ENCODE assay signal across 8 mouse cellular contexts in the genomic region with DNA sequence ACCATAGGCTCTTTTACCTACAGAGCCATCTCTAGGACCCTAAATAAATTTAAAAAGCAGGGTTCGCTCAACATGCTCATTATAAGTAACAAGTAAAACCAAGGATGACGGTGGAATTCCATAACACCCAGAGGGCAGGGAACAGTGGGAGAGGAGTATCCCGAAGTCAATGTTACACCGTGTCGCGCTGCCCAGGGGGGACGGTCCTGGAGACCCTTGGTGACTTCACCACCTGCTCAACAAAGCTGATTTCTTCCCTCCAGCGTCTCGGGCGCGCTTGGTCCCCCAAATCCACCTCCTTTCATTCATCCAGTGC. TPM values are rescaled to one million over a fixed set of nuclear protein-coding genes. Genes with fewer than 3 reads are reported as not detected.
DNase-seq lines count a peak whose midpoint lies in the region; ATAC-seq and TF ChIP-seq lines count a peak whose summit lies in the region.

No protein-coding gene starts in this region.

- peak overlapping the region; percentile 83 for H3K9ac ChIP-seq in kidney, embryonic 16.5 days (replicated peaks; ENCODE audit: low read length)
- H3K9ac ChIP-seq in embryonic facial prominence, embryonic 13.5 days = peak overlapping the region; percentile 84
- H3K9ac ChIP-seq in intestine, embryonic 14.5 days (ENCODE audit: low read length) = peak overlapping the region; percentile 64
- H3K9ac ChIP-seq in midbrain, postnatal 0 days (replicated peaks; ENCODE audit: low read length, poor library complexity, severe bottlenecking) = peak overlapping the region; percentile 84

- no peak for DNase-seq in kidney, adult 9 months
- DNase-seq in intestine, embryonic 14.5 days (ENCODE audit: low spot score) = peak; percentile 85
- DNase-seq in midbrain, postnatal 0 days (ENCODE audit: low spot score) = no peak
- DNase-seq in gastrocnemius, postnatal 10 days = no peak
- no peak for DNase-seq in spleen, postnatal 4 days (ENCODE audit: low spot score in 2 of 2)
- no peak for DNase-seq in cerebellum, adult 9-10 months

- no peaks in the 10 kb centered on the region for H3K36me3 ChIP-seq in kidney, embryonic 16.5 days (ENCODE audit: insufficient read depth, low read length)
- no peaks in the 10 kb centered on the region for H3K36me3 ChIP-seq in embryonic facial prominence, embryonic 13.5 days
- no peaks in the 10 kb centered on the region for H3K36me3 ChIP-seq in intestine, embryonic 14.5 days (ENCODE audit: control insufficient read depth, insufficient read depth, low read length)
- no peaks in the 10 kb centered on the region for H3K36me3 ChIP-seq in midbrain, postnatal 0 days (ENCODE audit: insufficient read depth, low read length)

- no peaks in the 10 kb centered on the region for H3K9me3 ChIP-seq in kidney, embryonic 16.5 days (ENCODE audit: low read length)
- no peaks in the 10 kb centered on the region for H3K9me3 ChIP-seq in embryonic facial prominence, embryonic 13.5 days
- H3K9me3 ChIP-seq in intestine, embryonic 14.5 days (ENCODE audit: control insufficient read depth, low read length) = no peaks in the 10 kb centered on the region
- H3K9me3 ChIP-seq in midbrain, postnatal 0 days (ENCODE audit: low read length) = no peaks in the 10 kb centered on the region

- no peaks in the 10 kb centered on the region for H3K27me3 ChIP-seq in kidney, embryonic 16.5 days (ENCODE audit: insufficient read depth, low read length)
- no peaks in the 10 kb centered on the region for H3K27me3 ChIP-seq in embryonic facial prominence, embryonic 13.5 days
- H3K27me3 ChIP-seq in intestine, embryonic 14.5 days (replicated peaks; ENCODE audit: control insufficient read depth, insufficient read depth, low read length) = no peaks in the 10 kb centered on the region
- H3K27me3 ChIP-seq in midbrain, postnatal 0 days (ENCODE audit: insufficient read depth, low read length) = no peaks in the 10 kb centered on the region

- no peak for TF ChIP-seq CTCF in midbrain, postnatal 0 days (IDR thresholded peaks at IDR 0.05)

- peak; percentile 58 for ATAC-seq in kidney, embryonic 16.5 days (ENCODE audit: low FRiP score, low TSS enrichment)
- ATAC-seq in embryonic facial prominence, embryonic 13.5 days (ENCODE audit: insufficient number of reproducible peaks, insufficient read depth, low FRiP score, low TSS enrichment, low read depth) = no peak
- peak; percentile 63 for ATAC-seq in intestine, embryonic 14.5 days (replicated peaks; ENCODE audit: low FRiP score, low TSS enrichment, low read depth)
- peak; percentile 41; the same call in 1 of the 2 replicates for ATAC-seq in midbrain, postnatal 0 days (ENCODE audit: low FRiP score)

- peak overlapping the region; percentile 77 for H3K4me2 ChIP-seq in kidney, embryonic 16.5 days (replicated peaks; ENCODE audit: low read depth, low read length)
- H3K4me2 ChIP-seq in embryonic facial prominence, embryonic 13.5 days = peak overlapping the region; percentile 77
- H3K4me2 ChIP-seq in intestine, embryonic 14.5 days (ENCODE audit: low read length) = peak overlapping the region; percentile 47
- peak overlapping the region; percentile 75 for H3K4me2 ChIP-seq in midbrain, postnatal 0 days (ENCODE audit: low read depth, low read length, poor library complexity, severe bottlenecking)

- 2% methylated on average over 11 of the region's 11 CpGs for WGBS in kidney, embryonic 16.5 days
- WGBS in embryonic facial prominence, embryonic 13.5 days = 6% methylated on average over 11 of the region's 11 CpGs
- WGBS in intestine, embryonic 14.5 days = 8% methylated on average over 11 of the region's 11 CpGs
- WGBS in midbrain, postnatal 0 days = 9% methylated on average over 11 of the region's 11 CpGs

- no peak overlapping the region for H3K27ac ChIP-seq in kidney, embryonic 16.5 days (ENCODE audit: low read length)
- peak overlapping the region; percentile 77 for H3K27ac ChIP-seq in embryonic facial prominence, embryonic 13.5 days
- H3K27ac ChIP-seq in intestine, embryonic 14.5 days (ENCODE audit: low read depth) = no peak overlapping the region
- H3K27ac ChIP-seq in midbrain, postnatal 0 days (ENCODE audit: low read depth, low read length) = peak overlapping the region; percentile 90

- peak overlapping the region; percentile 65 for H3K4me3 ChIP-seq in kidney, embryonic 16.5 days (ENCODE audit: low read length)
- peak overlapping the region; percentile 69 for H3K4me3 ChIP-seq in embryonic facial prominence, embryonic 13.5 days
- H3K4me3 ChIP-seq in intestine, embryonic 14.5 days (ENCODE audit: low read depth, low read length) = peak overlapping the region; percentile 53
- peak overlapping the region; percentile 55 for H3K4me3 ChIP-seq in midbrain, postnatal 0 days (ENCODE audit: low read depth, low read length)

- H3K4me1 ChIP-seq in kidney, embryonic 16.5 days (ENCODE audit: insufficient read depth, low read length) = peaks cover 7% of the 10 kb centered on the region; the same call in 1 of the 2 replicates
- 0 out of 2 replicates have a peak, but pooled peaks cover 5% of the 10 kb centered on the region for H3K4me1 ChIP-seq in embryonic facial prominence, embryonic 13.5 days
- H3K4me1 ChIP-seq in intestine, embryonic 14.5 days (replicated peaks; ENCODE audit: control insufficient read depth, insufficient read depth, low read length) = 0 out of 2 replicates have a peak, but pooled peaks cover 3% of the 10 kb centered on the region
- no peaks in the 10 kb centered on the region for H3K4me1 ChIP-seq in midbrain, postnatal 0 days (ENCODE audit: insufficient read depth, low read length)

RNA-seq across cellular contexts. Expression of a gene that starts 43.2 kb away (rescaled TPM):
- polyA plus RNA-seq in kidney, embryonic 16.5 days (2015; fragmentation: Nextera tagmentation; extraction: Ambion mirVana) = 111 and 124 TPM in 2 replicates
- polyA plus RNA-seq in embryonic facial prominence, embryonic 13.5 days (2015; fragmentation: Nextera tagmentation; extraction: Ambion mirVana) = 167 TPM in 2 replicates
- 126 and 133 TPM in 2 replicates for polyA plus RNA-seq in intestine, embryonic 14.5 days (2014; fragmentation: Nextera tagmentation; extraction: Ambion mirVana)
- 32.0 and 57.6 TPM in 2 replicates for total RNA-seq in midbrain, postnatal 0 days (2014; rRNA removed)
- polyA plus RNA-seq in midbrain, postnatal 0 days (2015; fragmentation: Nextera tagmentation; extraction: Ambion mirVana) = 92.4 and 108 TPM in 2 replicates
- total RNA-seq in gastrocnemius, postnatal 10 days (2021) = 10 to 100 TPM; 35.3 to 38.1 TPM

Comparison
In these comparisons a context has a peak if more than half of its experiments do, and no peak if none do; other contexts are left out.
1. H3K27ac ChIP-seq: peak in embryonic facial prominence, embryonic 13.5 days (single experiment) and midbrain, postnatal 0 days (single experiment); none in kidney, embryonic 16.5 days (single experiment) and intestine, embryonic 14.5 days (single experiment).
2. Peak in every context shown above with its lines, with median percentiles within 50 percentile points of each other: H3K4me2 ChIP-seq, H3K4me3 ChIP-seq and H3K9ac ChIP-seq.